Mouse (Mus musculus): Measurements from ENCODE around the gene Shf. TPM values are rescaled to one million over a fixed set of nuclear protein-coding genes. Genes with fewer than 3 reads are reported as not detected.

The Shf gene
- polyA plus RNA-seq, 1 experiment from 2014 or later = 11.7 TPM

GRCm38 (mm10) chr2:122324586-122324985 is 44.4 kb downstream of the Shf start:
- Histone ChIP-seq H3K36me3 (ENCODE audit: control insufficient read depth, insufficient read depth, low read length) (no peaks in the 10 kb centered on the region), H3K4me1 (replicated peaks; ENCODE audit: control insufficient read depth, insufficient read depth, low read length) (no peaks in the 10 kb centered on the region), H3K9me3 (ENCODE audit: control insufficient read depth, low read length) (no peaks in the 10 kb centered on the region), H3K4me2 (replicated peaks; ENCODE audit: low read depth, low read length) (no peak overlapping the region), H3K4me3 (ENCODE audit: low read depth, low read length) (no peak overlapping the region), H3K27ac (ENCODE audit: low read depth, low read length) (no peak overlapping the region), H3K9ac (ENCODE audit: low read depth, low read length) (no peak overlapping the region), H3K27me3 (ENCODE audit: control insufficient read depth, insufficient read depth, low read length) (no peaks in the 10 kb centered on the region)
- WGBS = 86% methylated on average over 3 of the region's 3 CpGs
- ATAC-seq (ENCODE audit: low FRiP score) (no peak), DNase-seq (ENCODE audit: low spot score) (no peak)

GRCm38 (mm10) chr2:122323960-122324359 is 45.0 kb downstream of the Shf start:
- Histone ChIP-seq H3K27ac (ENCODE audit: low read depth, low read length) (no peak overlapping the region), H3K4me1 (replicated peaks; ENCODE audit: control insufficient read depth, insufficient read depth, low read length) (no peaks in the 10 kb centered on the region), H3K9ac (ENCODE audit: low read depth, low read length) (no peak overlapping the region), H3K4me2 (replicated peaks; ENCODE audit: low read depth, low read length) (no peak overlapping the region), H3K27me3 (ENCODE audit: control insufficient read depth, insufficient read depth, low read length) (no peaks in the 10 kb centered on the region), H3K9me3 (ENCODE audit: control insufficient read depth, low read length) (no peaks in the 10 kb centered on the region), H3K4me3 (ENCODE audit: low read depth, low read length) (no peak overlapping the region), H3K36me3 (ENCODE audit: control insufficient read depth, insufficient read depth, low read length) (no peaks in the 10 kb centered on the region)
- no peak for DNase-seq (ENCODE audit: low spot score)
- ATAC-seq (ENCODE audit: low FRiP score) = no peak
- WGBS = 63% methylated on average over 3 of the region's 3 CpGs

- DNase-seq (ENCODE audit: low spot score) (no peak), ATAC-seq (ENCODE audit: low FRiP score) (no peak)
- H3K9me3 ChIP-seq (ENCODE audit: control insufficient read depth, low read length) = no peaks in the 10 kb centered on the region
- 77% methylated on average over 4 of the region's 4 CpGs for WGBS
- no peak overlapping the region for H3K4me3 ChIP-seq (ENCODE audit: low read depth, low read length)
- no peak overlapping the region for H3K4me2 ChIP-seq (replicated peaks; ENCODE audit: low read depth, low read length)
- peaks cover 4% of the 10 kb centered on the region; the same call in 1 of the 2 replicates for H3K4me1 ChIP-seq (replicated peaks; ENCODE audit: control insufficient read depth, insufficient read depth, low read length)
- peaks cover 18% of the 10 kb centered on the region for H3K27me3 ChIP-seq (ENCODE audit: control insufficient read depth, insufficient read depth, low read length)
- H3K9ac ChIP-seq (ENCODE audit: low read depth, low read length) = no peak overlapping the region
- no peaks in the 10 kb centered on the region for H3K36me3 ChIP-seq (ENCODE audit: control insufficient read depth, insufficient read depth, low read length)
- no peak overlapping the region for H3K27ac ChIP-seq (ENCODE audit: low read depth, low read length)
Observed at GRCm38 (mm10) chr2:122317384-122317783, 51.6 kb downstream of the Shf start.

GRCm38 (mm10) chr2:122315372-122315771 is 53.6 kb downstream of the Shf start, which contains the start of gene Duox1:
Gene Duox1 (plus strand): TSS chr2:122315672.
- ATAC-seq (ENCODE audit: low FRiP score) = no peak
- H3K4me2 ChIP-seq (replicated peaks; ENCODE audit: low read depth, low read length) = no peak within 1 kb of the TSS
- H3K36me3 ChIP-seq (ENCODE audit: control insufficient read depth, insufficient read depth, low read length) = no peaks in the 10 kb centered on the region
- H3K9me3 ChIP-seq (ENCODE audit: control insufficient read depth, low read length) = no peaks in the 10 kb centered on the region
- peaks cover 18% of the 10 kb centered on the region for H3K27me3 ChIP-seq (ENCODE audit: control insufficient read depth, insufficient read depth, low read length)
- H3K9ac ChIP-seq (ENCODE audit: low read depth, low read length) = no peak within 1 kb of the TSS
- 81% methylated on average over 7 of the region's 7 CpGs for WGBS
- no peak within 1 kb of the TSS for H3K27ac ChIP-seq (ENCODE audit: low read depth, low read length)
- no peak for DNase-seq (ENCODE audit: low spot score)
- peaks cover 4% of the 10 kb centered on the region; the same call in 1 of the 2 replicates for H3K4me1 ChIP-seq (replicated peaks; ENCODE audit: control insufficient read depth, insufficient read depth, low read length)
- H3K4me3 ChIP-seq (ENCODE audit: low read depth, low read length) = no peak within 1 kb of the TSS

- Histone ChIP-seq H3K4me2 (replicated peaks; ENCODE audit: low read depth, low read length) (peak within 1 kb of the TSS; percentile 26), H3K9me3 (ENCODE audit: control insufficient read depth, low read length) (no peaks in the 10 kb centered on the region), H3K9ac (ENCODE audit: low read depth, low read length) (no peak within 1 kb of the TSS), H3K4me3 (ENCODE audit: low read depth, low read length) (peak within 1 kb of the TSS; percentile 19), H3K27ac (ENCODE audit: low read depth, low read length) (no peak within 1 kb of the TSS), H3K4me1 (replicated peaks; ENCODE audit: control insufficient read depth, insufficient read depth, low read length) (peaks cover 4% of the 10 kb centered on the region; the same call in 1 of the 2 replicates), H3K36me3 (ENCODE audit: control insufficient read depth, insufficient read depth, low read length) (no peaks in the 10 kb centered on the region), H3K27me3 (ENCODE audit: control insufficient read depth, insufficient read depth, low read length) (peaks cover 18% of the 10 kb centered on the region)
- peak; percentile 39; the same call in 1 of the 2 replicates for ATAC-seq (ENCODE audit: low FRiP score)
- WGBS = 4% methylated on average over 24 of the region's 24 CpGs
- peak; percentile 30 for DNase-seq (ENCODE audit: low spot score)
Observed at GRCm38 (mm10) chr2:122313536-122313935, 55.4 kb downstream of the Shf start, which contains the start of gene Duoxa1. Gene Duoxa1 (minus strand): TSS chr2:122313730.

GRCm38 (mm10) chr2:122312722-122313417 is 56.1 kb downstream of the Shf start:
- Histone ChIP-seq H3K36me3 (ENCODE audit: control insufficient read depth, insufficient read depth, low read length) (no peaks in the 10 kb centered on the region), H3K27ac (ENCODE audit: low read depth, low read length) (no peak overlapping the region), H3K4me3 (ENCODE audit: low read depth, low read length) (no peak overlapping the region; the same call in none of the 2 replicates), H3K9me3 (ENCODE audit: control insufficient read depth, low read length) (no peaks in the 10 kb centered on the region), H3K4me1 (replicated peaks; ENCODE audit: control insufficient read depth, insufficient read depth, low read length) (peaks cover 4% of the 10 kb centered on the region; the same call in 1 of the 2 replicates), H3K9ac (ENCODE audit: low read depth, low read length) (no peak overlapping the region), H3K4me2 (replicated peaks; ENCODE audit: low read depth, low read length) (peak overlapping the region; percentile 17; the same call in 1 of the 2 replicates), H3K27me3 (ENCODE audit: control insufficient read depth, insufficient read depth, low read length) (peaks cover 18% of the 10 kb centered on the region)
- DNase-seq (ENCODE audit: low spot score) = peak; percentile 86
- ATAC-seq (ENCODE audit: low FRiP score) = peak; percentile 51
- 4% methylated on average over 27 of the region's 27 CpGs for WGBS

- no peaks in the 10 kb centered on the region for H3K36me3 ChIP-seq (ENCODE audit: control insufficient read depth, insufficient read depth, low read length)
- no peaks in the 10 kb centered on the region for H3K9me3 ChIP-seq (ENCODE audit: control insufficient read depth, low read length)
- H3K4me2 ChIP-seq (replicated peaks; ENCODE audit: low read depth, low read length) = no peak overlapping the region
- H3K27me3 ChIP-seq (ENCODE audit: control insufficient read depth, insufficient read depth, low read length) = peaks cover 18% of the 10 kb centered on the region
- no peak overlapping the region for H3K9ac ChIP-seq (ENCODE audit: low read depth, low read length)
- H3K4me1 ChIP-seq (replicated peaks; ENCODE audit: control insufficient read depth, insufficient read depth, low read length) = peaks cover 4% of the 10 kb centered on the region; the same call in 1 of the 2 replicates
- no peak for DNase-seq (ENCODE audit: low spot score)
- 0 out of 2 replicates have a peak, but pooled peaks have one; percentile 15 for ATAC-seq (ENCODE audit: low FRiP score)
- WGBS = 45% methylated on average over 2 of the region's 2 CpGs
- no peak overlapping the region for H3K4me3 ChIP-seq (ENCODE audit: low read depth, low read length)
- H3K27ac ChIP-seq (ENCODE audit: low read depth, low read length) = no peak overlapping the region
Observed at GRCm38 (mm10) chr2:122311561-122311960, 57.4 kb downstream of the Shf start.

- H3K9me3 ChIP-seq (ENCODE audit: control insufficient read depth, low read length) = no peaks in the 10 kb centered on the region
- no peak overlapping the region for H3K4me2 ChIP-seq (replicated peaks; ENCODE audit: low read depth, low read length)
- H3K4me3 ChIP-seq (ENCODE audit: low read depth, low read length) = no peak overlapping the region
- H3K27me3 ChIP-seq (ENCODE audit: control insufficient read depth, insufficient read depth, low read length) = peaks cover 19% of the 10 kb centered on the region
- DNase-seq (ENCODE audit: low spot score) (no peak), ATAC-seq (ENCODE audit: low FRiP score) (no peak)
- WGBS = 55% methylated on average over 3 of the region's 3 CpGs
- no peak overlapping the region for H3K9ac ChIP-seq (ENCODE audit: low read depth, low read length)
- H3K4me1 ChIP-seq (replicated peaks; ENCODE audit: control insufficient read depth, insufficient read depth, low read length) = peaks cover 4% of the 10 kb centered on the region; the same call in 1 of the 2 replicates
- H3K36me3 ChIP-seq (ENCODE audit: control insufficient read depth, insufficient read depth, low read length) = no peaks in the 10 kb centered on the region
- H3K27ac ChIP-seq (ENCODE audit: low read depth, low read length) = no peak overlapping the region
Observed at GRCm38 (mm10) chr2:122309647-122310046, 59.3 kb downstream of the Shf start.

GRCm38 (mm10) chr2:122306184-122306583 is 62.8 kb downstream of the Shf start:
- Histone ChIP-seq H3K36me3 (ENCODE audit: control insufficient read depth, insufficient read depth, low read length) (no peaks in the 10 kb centered on the region), H3K4me3 (ENCODE audit: low read depth, low read length) (no peak overlapping the region), H3K4me1 (replicated peaks; ENCODE audit: control insufficient read depth, insufficient read depth, low read length) (peaks cover 3% of the 10 kb centered on the region), H3K27me3 (ENCODE audit: control insufficient read depth, insufficient read depth, low read length) (peaks cover 20% of the 10 kb centered on the region), H3K27ac (ENCODE audit: low read depth, low read length) (no peak overlapping the region), H3K9me3 (ENCODE audit: control insufficient read depth, low read length) (no peaks in the 10 kb centered on the region), H3K4me2 (replicated peaks; ENCODE audit: low read depth, low read length) (no peak overlapping the region), H3K9ac (ENCODE audit: low read depth, low read length) (no peak overlapping the region)
- 83% methylated on average over 4 of the region's 4 CpGs for WGBS
- ATAC-seq (ENCODE audit: low FRiP score) = no peak
- no peak for DNase-seq (ENCODE audit: low spot score)

Data from hindbrain, embryonic 11.5 days (tissue).